Mouse (Mus musculus) forebrain, embryonic 14.5 days (tissue): ENCODE measurements at regions not wholly inside any gene's neighbourhood (a gene's known extent, or its start where the extent isn't known, plus 50 kb on each side); places are given as distances from the start of the nearest gene placed in this dataset.

ENCODE experiments used
- ATAC-seq: fragments of 200-750 bp; cut with Nextera tagmentation; 2 replicates; pipeline ENCODE4 v1.8.0; 2017; ENCODE audit warnings: mild to moderate bottlenecking, moderate library complexity
- DNase-seq: peaks from one replicate; pipeline ENCODE4 v3.0.0-alpha.2; 2015; ENCODE audit warnings: low spot score
- H3K27ac ChIP-seq: fragments of 300-500 bp; sonication (generic); 2 replicates; pipeline ENCODE4 v1.5.1; 2014; ENCODE audit warnings: low read depth, mild to moderate bottlenecking, control low read depth, low read length, moderate library complexity
- H3K27me3 ChIP-seq: fragments of 300-500 bp; sonication (generic); replicated peaks from 2 replicates; pipeline ENCODE4 v1.6.1; 2014; ENCODE audit warnings: low read length, control low read depth, mixed read lengths; ENCODE audit not compliant: control insufficient read depth, insufficient read depth
- H3K36me3 ChIP-seq: fragments of 300-500 bp; sonication (generic); 2 replicates; pipeline ENCODE4 v1.6.1; 2014; ENCODE audit warnings: low read length, control low read depth; ENCODE audit not compliant: control insufficient read depth, insufficient read depth
- H3K4me1 ChIP-seq: fragments of 300-500 bp; sonication (generic); 2 replicates; pipeline ENCODE4 v1.6.1; 2014; ENCODE audit warnings: antibody characterized with exemption, low read length, control low read depth; ENCODE audit not compliant: control insufficient read depth, insufficient read depth
- H3K4me2 ChIP-seq: fragments of 300-500 bp; sonication (generic); 2 replicates; pipeline ENCODE4 v1.6.1; 2014; ENCODE audit warnings: mild to moderate bottlenecking, control low read depth, low read length
- H3K4me3 ChIP-seq: fragments of 300-500 bp; sonication (generic); 2 replicates; pipeline ENCODE4 v1.5.1; 2014; ENCODE audit warnings: low read depth, low read length, control low read depth
- H3K9ac ChIP-seq: fragments of 300-500 bp; sonication (generic); 2 replicates; pipeline ENCODE4 v1.6.1; 2014; ENCODE audit warnings: mild to moderate bottlenecking, low read length, control low read depth, moderate library complexity
- H3K9me3 ChIP-seq: fragments of 300-500 bp; sonication (generic); replicated peaks from 2 replicates; pipeline ENCODE4 v1.6.1; 2016; ENCODE audit warnings: low read length, control low read depth, mixed read lengths; ENCODE audit not compliant: control insufficient read depth
- WGBS: fragments of 180-500 bp; shearing (Covaris S2); extraction: QIAGEN DNeasy Blood & Tissue Kit; methylation state at CpG from one replicate; pipeline ENCODE4 v1.1.7; 2014; 5-methylcytosine and 5-hydroxymethylcytosine counted together

DNA sequence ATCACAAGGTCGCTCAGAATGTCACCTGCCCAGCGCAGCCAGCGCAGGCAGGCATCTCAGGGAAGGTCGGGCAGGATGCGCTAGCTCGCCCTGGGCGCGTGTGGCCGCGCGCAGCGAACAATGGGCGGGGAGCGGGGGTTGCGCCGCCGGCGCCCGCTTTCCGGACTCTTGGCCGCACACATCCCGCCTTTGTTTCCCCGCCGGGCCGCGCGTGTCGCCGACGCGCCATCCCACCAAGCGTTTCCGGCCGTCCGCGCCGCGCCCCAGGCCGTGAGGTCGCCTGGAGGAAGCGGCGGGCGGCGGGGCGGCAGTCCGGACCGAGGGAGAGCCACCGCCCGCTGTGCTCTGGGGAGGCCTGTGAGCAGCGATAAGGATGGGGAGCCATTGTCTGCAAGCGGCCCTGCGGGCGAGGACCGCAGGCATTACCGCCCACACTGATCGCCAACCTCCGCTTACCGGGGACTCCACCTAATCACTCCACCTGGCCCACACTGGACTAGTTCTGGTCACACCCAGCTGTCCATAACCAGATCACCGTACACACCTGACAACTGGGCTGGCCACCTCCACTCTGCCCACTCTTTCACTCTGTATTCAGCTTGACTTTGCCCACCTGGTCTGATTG, 354.3 kb upstream of the Gm10295 start:
- Histone ChIP-seq H3K27ac (no peak overlapping the region; the same call in 1 of the 2 replicates), H3K4me3 (peak overlapping the region; percentile 57), H3K4me1 (no peaks in the 10 kb centered on the region; the same call in 1 of the 2 replicates), H3K4me2 (peak overlapping the region; percentile 90), H3K27me3 (no peaks in the 10 kb centered on the region), H3K9me3 (no peaks in the 10 kb centered on the region), H3K36me3 (no peaks in the 10 kb centered on the region), H3K9ac (peak overlapping the region; percentile 96)
- peak; percentile 54 for DNase-seq
- WGBS, result 2% methylated on average over 49 of the region's 59 CpGs
- ATAC-seq, result peak; percentile 88

DNA sequence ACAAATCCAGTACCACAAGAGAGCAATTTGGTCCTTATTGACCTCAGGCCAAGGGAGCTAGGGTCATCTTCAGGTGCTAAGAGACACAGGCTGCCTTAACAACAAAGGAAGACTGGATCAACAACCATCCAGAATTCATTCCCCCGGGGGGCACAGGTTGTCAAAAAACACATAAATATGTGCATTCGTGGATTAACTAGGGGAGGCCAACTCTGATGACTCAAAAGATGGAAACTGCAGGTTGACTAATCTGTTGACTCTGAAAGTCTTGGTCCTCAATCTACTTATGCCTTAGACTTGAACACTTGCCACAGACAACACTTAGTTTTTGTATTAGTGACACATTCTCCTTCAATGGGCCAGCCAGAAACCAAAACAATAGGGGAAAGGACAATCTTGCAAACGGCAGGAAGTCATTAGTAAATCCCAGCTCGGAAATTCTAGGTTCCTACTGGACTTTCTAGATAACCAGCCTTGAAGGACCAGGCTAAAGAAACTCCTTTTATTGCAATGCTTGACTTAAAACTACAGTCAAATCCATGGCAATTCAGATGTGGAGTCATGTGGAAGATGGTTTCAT, 353.5 kb upstream of the Gm10295 start:
- DNase-seq (no peak), ATAC-seq (no peak)
- Histone ChIP-seq H3K36me3 (no peaks in the 10 kb centered on the region), H3K4me2 (peak overlapping the region; percentile 90), H3K27me3 (no peaks in the 10 kb centered on the region), H3K4me1 (no peaks in the 10 kb centered on the region; the same call in 1 of the 2 replicates), H3K9ac (peak overlapping the region; percentile 96), H3K9me3 (no peaks in the 10 kb centered on the region), H3K4me3 (peak overlapping the region; percentile 57; the same call in 1 of the 2 replicates), H3K27ac (no peak overlapping the region)
- 58% methylated on average over 4 of the region's 4 CpGs for WGBS
